Mouse (Mus musculus): ENCODE results near the gene Mfsd1.

Mfsd1 gene

DNA sequence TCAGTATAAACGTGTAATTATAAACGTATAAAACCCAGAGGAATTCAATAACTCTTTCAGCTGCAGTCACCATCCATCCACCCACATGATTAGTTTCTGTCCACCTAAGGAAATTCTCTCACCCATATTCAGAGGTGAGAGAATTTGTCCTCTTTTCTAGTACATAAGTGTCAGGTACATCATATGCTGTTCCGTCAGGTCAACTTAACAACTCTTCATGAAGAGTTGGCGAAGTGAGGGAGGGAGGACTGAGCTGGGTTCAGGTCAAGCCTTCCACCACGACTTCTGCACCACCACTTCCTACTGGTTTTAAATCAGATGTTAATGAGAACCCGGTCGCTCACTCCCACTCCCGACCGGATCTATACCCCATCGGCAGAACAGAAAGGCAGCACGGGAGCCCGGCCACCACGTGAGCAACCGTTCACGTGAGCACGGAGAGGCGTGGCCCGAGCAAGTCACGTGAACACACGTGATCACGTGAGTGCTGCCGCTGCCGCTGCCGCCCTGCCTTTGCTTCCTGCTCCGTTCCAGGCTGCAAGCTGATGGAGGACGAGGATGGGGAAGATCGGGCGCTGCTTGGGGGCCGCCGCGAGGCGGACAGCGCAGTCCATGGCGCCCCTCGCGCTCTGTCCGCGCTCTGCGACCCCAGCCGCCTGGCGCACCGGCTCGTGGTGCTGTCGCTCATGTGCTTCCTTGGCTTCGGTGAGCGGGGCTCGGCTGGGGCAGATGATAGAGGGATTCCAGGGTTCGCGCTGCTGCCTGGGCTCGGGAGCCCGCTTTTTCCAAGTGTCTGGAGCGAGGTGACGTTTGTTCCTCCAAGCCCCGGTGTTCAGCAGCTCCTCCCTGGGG is at the start of gene Mfsd1:
Mfsd1 (plus strand) TSS at position 469 of the 852 bp plus-strand sequence.
- peak; percentile 90 to 93 for DNase-seq

DNA sequence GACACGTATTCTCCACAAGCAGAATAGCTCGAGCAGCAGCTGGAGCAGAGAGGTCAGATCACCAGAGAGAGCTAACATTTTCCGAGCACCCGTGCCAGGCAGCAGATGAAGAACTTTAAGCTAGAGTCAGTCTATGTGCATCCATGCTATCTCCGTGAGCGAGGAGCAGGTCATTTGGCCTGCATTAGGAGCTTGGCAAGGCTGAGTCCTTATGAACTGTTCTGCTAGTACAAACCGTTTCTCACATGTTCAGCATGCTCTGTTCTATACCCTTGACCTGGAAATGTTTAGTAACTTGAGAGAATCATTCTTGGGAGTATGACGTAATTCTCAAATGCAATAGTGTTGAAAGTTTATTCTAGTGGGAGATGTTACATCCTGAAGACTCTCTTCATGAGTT is 38.9 kb upstream of the Mfsd1 start:
- no peak for DNase-seq

DNA sequence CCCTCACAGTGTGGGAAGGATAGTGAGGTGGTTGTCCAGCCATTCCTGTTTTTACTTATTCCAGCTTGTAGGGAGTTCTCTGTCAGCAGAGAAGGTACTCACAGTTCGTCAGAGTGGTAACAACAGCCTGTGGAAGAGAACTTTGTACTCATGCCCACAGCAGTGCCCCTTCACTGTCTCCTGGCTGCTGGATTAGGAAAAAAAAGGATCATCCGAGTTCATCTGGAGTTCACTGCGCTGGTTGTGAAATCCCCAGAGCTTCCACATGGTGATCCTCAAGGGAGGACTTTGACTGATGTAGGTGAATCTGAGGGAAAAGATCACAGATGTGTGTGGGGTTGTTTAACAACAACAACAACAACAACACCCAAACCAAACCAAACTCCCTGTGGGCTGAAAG is 31.3 kb upstream of the Mfsd1 start:
- DNase-seq = no peak

DNA sequence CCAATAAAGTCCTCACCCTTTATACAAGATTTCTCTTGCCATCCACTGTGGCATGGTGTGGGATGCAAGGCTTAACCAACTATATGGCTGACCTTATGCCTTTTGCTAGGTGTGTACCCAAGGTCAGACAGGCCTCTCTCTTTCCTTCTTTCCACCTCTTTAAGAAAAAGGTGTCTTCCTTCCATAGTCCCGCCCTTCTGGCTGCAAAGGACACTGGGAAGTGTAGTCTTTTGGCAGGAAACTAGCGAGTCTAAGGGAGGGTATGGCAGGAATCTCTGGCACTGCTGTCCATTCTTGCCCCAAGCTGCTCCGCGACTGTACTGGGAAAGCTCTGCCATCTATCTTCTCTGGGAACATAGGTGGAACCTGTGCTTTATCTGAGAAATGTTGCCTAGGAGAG is 29.3 kb upstream of the Mfsd1 start:
- peak in 1 of 2 experiments; percentile 22 for DNase-seq

DNA sequence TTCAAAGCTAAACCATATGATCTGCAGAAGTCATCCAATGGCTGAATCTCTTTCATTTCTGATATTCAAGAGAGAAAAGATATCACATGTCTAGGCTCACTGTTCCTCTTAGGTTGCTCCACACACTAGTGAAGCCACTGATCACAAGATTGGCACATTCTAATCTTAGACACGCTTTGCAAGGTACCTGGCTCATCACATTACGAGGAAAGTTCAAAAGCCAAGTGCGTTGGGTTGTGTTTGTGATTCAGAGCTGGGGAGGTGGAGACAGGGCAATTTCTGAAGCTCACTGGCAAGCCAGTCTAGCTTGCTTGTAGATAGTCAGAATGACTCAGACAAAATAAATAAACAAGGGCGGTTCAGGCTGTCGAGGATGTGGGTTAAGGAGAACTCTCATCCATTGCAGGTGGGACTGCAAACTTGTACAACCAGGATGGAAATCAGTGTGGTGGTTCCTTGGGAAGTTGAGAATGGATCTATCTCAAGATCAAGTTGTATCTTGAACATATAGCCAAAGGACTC is 28.6 kb upstream of the Mfsd1 start:
- DNase-seq = no peak

DNA sequence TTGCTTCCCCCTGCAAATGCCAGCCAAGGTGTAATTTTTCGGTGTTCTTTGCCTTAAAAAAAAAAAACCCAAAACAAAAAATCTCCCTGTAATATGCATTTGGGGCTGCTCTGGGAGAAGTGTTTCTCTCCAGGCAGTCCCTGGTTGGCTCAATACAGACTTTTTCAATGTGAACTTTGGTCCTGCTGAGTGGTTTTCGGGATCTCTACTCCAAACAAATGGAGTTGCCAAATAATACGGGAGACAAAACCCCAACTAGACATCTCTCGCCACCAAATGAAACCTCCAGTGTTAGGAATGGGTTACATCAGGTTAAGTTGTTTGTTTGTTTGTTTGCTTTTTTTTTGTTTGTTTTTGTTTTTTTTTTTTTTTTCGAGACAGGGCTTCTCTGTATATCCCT is 27.3 kb upstream of the Mfsd1 start:
- DNase-seq = no peak

DNA sequence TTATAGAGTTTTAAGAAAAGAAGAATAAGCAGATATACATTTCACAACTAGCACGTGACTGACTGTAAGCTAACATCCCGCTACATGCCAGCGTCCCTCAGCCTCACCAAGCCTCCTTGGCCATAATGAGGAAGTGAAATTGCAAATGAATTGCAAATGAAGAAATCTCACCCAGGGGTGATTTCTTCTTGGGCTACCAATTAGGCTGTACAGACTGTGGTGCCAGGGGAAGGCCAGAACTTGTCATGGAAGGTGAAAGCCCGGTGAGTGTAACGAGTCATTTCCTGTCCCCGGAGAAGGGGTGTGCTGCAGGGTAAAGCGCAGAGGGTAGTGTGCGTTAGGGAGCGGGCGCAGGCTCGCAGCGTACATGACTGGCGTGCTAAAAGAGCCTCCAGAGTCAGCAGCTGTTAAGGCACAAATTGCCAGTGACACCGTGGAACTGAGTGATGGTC is 25.3 kb upstream of the Mfsd1 start:
- peak; percentile 27 to 33 for DNase-seq

DNA sequence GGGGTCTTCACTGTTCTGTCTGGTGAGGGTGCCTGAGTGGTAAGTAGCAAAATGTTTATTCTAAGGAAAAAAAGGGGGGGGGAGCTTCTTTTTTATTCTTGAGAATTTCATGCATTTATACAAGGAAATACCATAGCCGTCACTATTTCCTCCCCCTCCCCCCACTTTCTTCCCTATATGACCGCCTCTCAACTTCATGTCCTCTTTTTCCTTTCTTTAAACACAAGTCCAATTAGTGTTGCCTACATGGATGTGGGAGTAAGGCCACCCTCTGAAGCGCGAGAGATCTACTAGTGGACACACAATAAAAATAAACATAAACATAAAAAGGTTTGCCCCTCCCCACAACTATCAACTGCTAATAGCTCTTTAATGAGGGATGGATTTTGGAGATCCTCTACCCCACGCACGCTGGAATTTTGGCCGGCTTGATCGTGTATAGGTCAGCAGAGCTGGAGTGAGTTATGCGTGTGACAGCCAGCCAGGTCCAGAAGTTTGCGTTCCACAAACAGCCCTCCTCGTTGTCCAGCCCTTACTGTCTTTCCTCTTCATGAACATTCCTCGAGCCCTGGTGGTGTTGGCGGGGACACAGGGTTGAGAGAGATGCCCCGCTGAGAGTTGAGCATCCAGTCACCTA is 24.7 kb upstream of the Mfsd1 start:
- no peak for DNase-seq

DNA sequence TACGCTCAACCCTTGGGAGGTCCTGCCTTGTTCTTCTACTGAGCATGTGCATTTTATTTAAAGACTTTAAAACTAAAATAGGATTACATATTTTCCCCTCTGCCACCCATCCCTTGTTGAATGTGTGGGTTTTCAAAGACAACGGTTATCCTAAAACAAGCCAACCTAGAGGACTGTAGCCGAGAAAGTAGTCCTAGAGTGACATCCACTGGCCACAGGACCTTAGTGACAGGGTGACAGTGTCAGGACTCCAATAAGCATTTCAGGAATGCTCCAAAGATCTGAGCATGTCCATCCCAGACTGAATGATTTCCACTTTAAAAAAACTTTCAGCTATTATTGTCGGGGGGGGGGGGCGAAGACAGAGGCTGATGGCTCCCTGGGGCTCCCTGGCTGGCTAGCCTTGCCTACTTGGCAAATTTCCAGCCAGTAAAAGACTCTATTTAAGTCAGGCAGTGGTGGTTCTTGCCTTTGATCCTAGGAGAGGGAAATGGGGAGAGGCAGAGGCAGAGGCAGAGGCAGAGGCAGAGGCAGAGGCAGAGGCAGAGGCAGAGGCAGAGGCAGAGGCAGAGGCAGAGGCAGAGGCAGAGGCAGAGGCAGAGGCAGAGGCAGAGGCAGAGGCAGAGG is 17.7 kb upstream of the Mfsd1 start:
- DNase-seq = peak in 1 of 2 experiments; percentile 17

- no peak for DNase-seq
Observed at GRCm38 (mm10) chr3:67565540-67566227, 16.9 kb upstream of the Mfsd1 start.

DNA sequence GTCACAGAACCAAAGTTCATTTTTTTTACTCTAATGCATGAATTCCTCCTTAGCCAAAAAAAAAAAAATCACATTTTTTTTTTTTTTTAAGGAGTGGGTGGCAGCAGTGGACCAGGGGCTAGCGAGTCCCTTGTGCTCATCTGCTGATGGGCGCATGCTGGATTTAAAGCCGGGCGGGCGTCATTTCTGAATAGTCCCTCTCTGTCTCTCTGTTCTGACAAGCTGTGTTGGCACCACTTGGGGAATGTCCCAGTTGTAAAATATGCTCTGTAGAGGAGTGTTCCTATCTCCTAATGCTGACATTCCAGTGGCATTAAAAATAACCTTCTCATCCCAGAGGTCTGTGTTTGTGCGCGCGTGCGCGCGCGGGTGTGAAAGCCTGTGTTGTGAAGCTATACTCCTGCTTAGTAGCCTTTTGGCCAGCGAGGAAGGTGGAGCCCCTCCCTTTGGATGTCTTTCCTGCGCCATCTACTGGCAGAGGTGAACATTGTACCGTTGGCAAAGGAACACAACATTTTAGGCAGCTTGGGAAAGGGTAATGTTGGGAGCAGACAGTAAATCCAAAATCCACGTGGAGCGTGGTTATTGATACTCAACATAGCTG is 14.4 kb upstream of the Mfsd1 start:
- DNase-seq = peak; percentile 49 to 68

DNA sequence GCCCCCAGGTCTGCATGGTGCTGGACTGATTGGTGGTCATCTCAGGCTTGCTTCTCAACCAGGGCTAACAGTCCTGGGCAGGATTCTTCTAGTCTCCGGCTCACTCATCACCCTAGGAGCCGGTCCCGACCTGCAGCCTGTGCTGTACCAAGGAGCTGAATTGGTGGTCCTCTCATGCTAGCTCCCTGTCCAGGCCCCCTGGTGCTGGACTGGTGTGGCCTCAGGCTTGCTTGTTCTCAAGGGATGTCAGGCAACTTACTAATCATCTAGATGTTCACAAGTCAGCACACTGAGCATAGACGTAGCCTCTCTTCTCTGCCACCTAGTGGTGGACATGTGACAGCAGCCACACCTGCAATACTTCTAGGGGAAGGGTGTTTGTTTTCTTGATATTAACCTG is 9.6 kb upstream of the Mfsd1 start:
- DNase-seq = peak in 1 of 2 experiments; percentile 32

GRCm38 (mm10) chr3:67573523-67573922 is 9.0 kb upstream of the Mfsd1 start:
- no peak for DNase-seq

DNA sequence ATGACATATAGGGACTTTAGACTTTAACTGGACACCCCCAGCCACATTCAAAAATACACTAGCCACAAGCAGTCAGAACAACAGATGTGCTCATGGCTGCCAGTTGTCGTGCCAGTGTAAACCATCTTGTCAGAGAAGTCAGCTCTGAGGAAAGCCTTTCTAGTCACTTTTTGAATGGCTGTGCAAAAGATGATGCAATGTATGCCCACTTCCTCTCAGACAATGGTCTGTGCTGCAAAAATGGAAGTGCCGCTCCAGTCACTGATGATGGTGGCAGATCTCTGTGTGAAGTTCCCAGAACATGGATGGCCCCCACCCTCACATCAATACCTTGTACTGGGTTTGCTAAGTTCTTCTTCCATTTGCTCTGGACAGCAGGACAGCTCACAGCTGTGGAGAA is 6.3 kb upstream of the Mfsd1 start:
- no peak for DNase-seq

GRCm38 (mm10) chr3:67576724-67577123 is 5.8 kb upstream of the Mfsd1 start:
- no peak for DNase-seq

GRCm38 (mm10) chr3:67583125-67583845 is 744 bp downstream of the Mfsd1 start:
- no peak for DNase-seq

- DNase-seq = no peak
Observed at GRCm38 (mm10) chr3:67583846-67584186, 1.3 kb downstream of the Mfsd1 start.

GRCm38 (mm10) chr3:67586511-67586910 is 4.0 kb downstream of the Mfsd1 start:
- DNase-seq = no peak

- no peak for DNase-seq
Observed at GRCm38 (mm10) chr3:67587430-67587829, 4.9 kb downstream of the Mfsd1 start.

GRCm38 (mm10) chr3:67601616-67602138 is 19.1 kb downstream of the Mfsd1 start:
- DNase-seq = peak; percentile 12 to 47

GRCm38 (mm10) chr3:67618222-67618621 is 35.7 kb downstream of the Mfsd1 start:
- no peak for DNase-seq

GRCm38 (mm10) chr3:67624629-67625028 is 42.1 kb downstream of the Mfsd1 start:
- DNase-seq = no peak

All from lung, postnatal 4 days (tissue).